19 mouse cellular contexts compared by ENCODE assay signal in genomic region chr17:66710568-66710967, GRCm38 (mm10).
DNase-seq lines count a peak whose midpoint lies in the region; ATAC-seq lines count a peak whose summit lies in the region.
"Had no signal": no experiment of that assay in that cellular context is flagged by ENCODE, and none has a peak within 500 bp of the region (broad histone marks: within the 10 kb centered on the region; RNA-seq: fewer than 3 reads in every experiment).

No protein-coding gene starts in this region.

- no peak overlapping the region for H3K9ac ChIP-seq in embryonic facial prominence, embryonic 11.5 days (replicated peaks; ENCODE audit: low read length)
- H3K9ac ChIP-seq in lung, embryonic 15.5 days, result no peak overlapping the region
- H3K9ac ChIP-seq in forebrain, embryonic 15.5 days (replicated peaks), result no peak overlapping the region
- H3K9ac ChIP-seq: liver, embryonic 14.5 days had no signal

- no peaks in the 10 kb centered on the region for H3K4me1 ChIP-seq in embryonic facial prominence, embryonic 11.5 days (ENCODE audit: control insufficient read depth, insufficient read depth, low read length)
- H3K4me1 ChIP-seq in embryonic facial prominence, embryonic 10.5 days, result peaks cover 33% of the 10 kb centered on the region
- H3K4me1 ChIP-seq in lung, embryonic 15.5 days, result peaks cover 35% of the 10 kb centered on the region
- H3K4me1 ChIP-seq in forebrain, embryonic 15.5 days, result no peaks in the 10 kb centered on the region

- H3K4me2 ChIP-seq in embryonic facial prominence, embryonic 11.5 days (ENCODE audit: low read depth, low read length), result no peak overlapping the region
- H3K4me2 ChIP-seq in lung, embryonic 15.5 days, result no peak overlapping the region
- H3K4me2 ChIP-seq in forebrain, embryonic 15.5 days (replicated peaks), result no peak overlapping the region
- H3K4me2 ChIP-seq: heart, embryonic 11.5 days had no signal

- no peak for ATAC-seq in embryonic facial prominence, embryonic 11.5 days (replicated peaks; ENCODE audit: insufficient number of reproducible peaks, low FRiP score, low TSS enrichment, low read depth)
- no peak for ATAC-seq in lung, embryonic 15.5 days (ENCODE audit: borderline replicate concordance, extremely low read depth, low FRiP score, low TSS enrichment)
- ATAC-seq in granulocyte monocyte progenitor cell, adult 5-6 weeks (replicated peaks; ENCODE audit: poor library complexity, severe bottlenecking), result peak; percentile 77
- ATAC-seq in megakaryocyte progenitor cell, adult 5-6 weeks (replicated peaks; ENCODE audit: poor library complexity), result peak; percentile 76
- ATAC-seq in forebrain, embryonic 15.5 days (replicated peaks), result no peak
- ATAC-seq: forebrain, embryonic 16.5 days had no signal

- WGBS in embryonic facial prominence, embryonic 11.5 days, result 27% methylated on average over 4 of the region's 4 CpGs
- WGBS in embryonic facial prominence, embryonic 10.5 days, result 41% methylated on average over 4 of the region's 4 CpGs
- WGBS in lung, embryonic 15.5 days, result 48% methylated on average over 4 of the region's 4 CpGs
- 59% methylated on average over 4 of the region's 4 CpGs for WGBS in forebrain, embryonic 15.5 days

- no peaks in the 10 kb centered on the region for H3K36me3 ChIP-seq in embryonic facial prominence, embryonic 11.5 days (replicated peaks; ENCODE audit: control insufficient read depth, insufficient read depth, low read depth, low read length)
- no peaks in the 10 kb centered on the region for H3K36me3 ChIP-seq in embryonic facial prominence, embryonic 10.5 days (replicated peaks)
- H3K36me3 ChIP-seq in lung, embryonic 15.5 days, result no peaks in the 10 kb centered on the region
- H3K36me3 ChIP-seq in forebrain, embryonic 15.5 days, result no peaks in the 10 kb centered on the region

- no peaks in the 10 kb centered on the region for H3K27me3 ChIP-seq in embryonic facial prominence, embryonic 11.5 days (ENCODE audit: control insufficient read depth, insufficient read depth, low read length)
- no peaks in the 10 kb centered on the region for H3K27me3 ChIP-seq in embryonic facial prominence, embryonic 10.5 days (replicated peaks; ENCODE audit: low read depth, poor library complexity, severe bottlenecking)
- H3K27me3 ChIP-seq in lung, embryonic 15.5 days, result no peaks in the 10 kb centered on the region
- no peaks in the 10 kb centered on the region for H3K27me3 ChIP-seq in forebrain, embryonic 15.5 days

- H3K27ac ChIP-seq in embryonic facial prominence, embryonic 11.5 days (replicated peaks; ENCODE audit: low read depth, low read length), result no peak overlapping the region
- H3K27ac ChIP-seq in embryonic facial prominence, embryonic 10.5 days (replicated peaks), result no peak overlapping the region; the same call in 1 of the 2 replicates
- peak overlapping the region; percentile 56 for H3K27ac ChIP-seq in lung, embryonic 15.5 days
- H3K27ac ChIP-seq in forebrain, embryonic 15.5 days (replicated peaks), result no peak overlapping the region
- H3K27ac ChIP-seq: hindbrain, postnatal 0 days; liver, embryonic 14.5 days had no signal

- no peak overlapping the region for H3K4me3 ChIP-seq in embryonic facial prominence, embryonic 11.5 days (ENCODE audit: low read depth, low read length)
- H3K4me3 ChIP-seq in embryonic facial prominence, embryonic 10.5 days, result no peak overlapping the region
- H3K4me3 ChIP-seq in lung, embryonic 15.5 days, result no peak overlapping the region
- no peak overlapping the region for H3K4me3 ChIP-seq in forebrain, embryonic 15.5 days
- H3K4me3 ChIP-seq: erythroblast, embryonic 14.5 days; myocyte had no signal

- peak; percentile 18 for DNase-seq in embryonic facial prominence, embryonic 11.5 days (ENCODE audit: low spot score)
- no peak for DNase-seq in embryonic facial prominence, embryonic 10.5 days (ENCODE audit: low spot score)
- no peak for DNase-seq in lung, adult 18-20 months
- no peak for DNase-seq in layer of hippocampus, adult 8-10 months (ENCODE audit: low spot score in 2 of 2)
- DNase-seq: cerebellum, adult 11-12 months; gastrocnemius, postnatal 14 days; kidney, postnatal 14 days; retina, postnatal 1 day; thymus, postnatal 36 days had no signal

- no peaks in the 10 kb centered on the region for H3K9me3 ChIP-seq in embryonic facial prominence, embryonic 11.5 days (replicated peaks; ENCODE audit: control insufficient read depth, low read length)
- H3K9me3 ChIP-seq in embryonic facial prominence, embryonic 10.5 days, result no peaks in the 10 kb centered on the region
- no peaks in the 10 kb centered on the region for H3K9me3 ChIP-seq in lung, embryonic 15.5 days
- no peaks in the 10 kb centered on the region for H3K9me3 ChIP-seq in forebrain, embryonic 15.5 days

Comparison
In these comparisons a context has a peak if more than half of its experiments do, and no peak if none do; other contexts are left out.
1. ATAC-seq: peak in granulocyte monocyte progenitor cell, adult 5-6 weeks (single experiment) and megakaryocyte progenitor cell, adult 5-6 weeks (single experiment); none in embryonic facial prominence, embryonic 11.5 days (single experiment), lung, embryonic 15.5 days (single experiment) and forebrain, embryonic 15.5 days (single experiment).